ENCODE assay signal across 8 mouse cellular contexts in the genomic region with DNA sequence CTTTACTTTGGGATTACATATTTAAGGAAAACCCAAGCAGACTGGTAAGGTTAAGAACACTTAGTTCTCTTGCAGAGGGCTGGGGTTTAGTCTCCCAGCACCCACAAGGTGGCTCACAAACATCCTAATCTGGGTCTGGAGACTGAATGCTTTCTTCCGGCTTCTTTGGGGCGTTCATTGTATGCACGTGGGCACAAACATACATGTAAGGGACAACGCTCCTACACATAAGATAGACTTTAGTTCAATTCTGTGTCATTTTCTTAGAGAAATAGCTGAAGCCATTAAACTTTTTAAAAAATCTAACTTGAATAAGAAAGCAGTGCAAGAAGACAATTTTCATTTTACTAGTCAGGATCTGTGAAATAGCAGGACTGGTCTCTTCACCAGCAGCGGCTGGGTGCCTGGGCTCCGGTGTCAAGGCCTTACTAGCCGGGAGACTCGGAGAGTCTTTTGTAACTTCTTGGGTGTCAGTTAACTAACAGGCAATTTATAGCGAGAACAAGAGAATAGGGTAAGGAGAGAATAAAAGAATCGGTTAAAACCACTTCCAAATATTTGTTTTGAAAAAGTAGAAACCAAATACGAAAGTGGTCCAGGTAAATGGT. TPM values are rescaled to one million over a fixed set of nuclear protein-coding genes. Genes with fewer than 3 reads are reported as not detected.
A peak's percentile ranks its signal among the peaks of the same experiment; 100 is the strongest.
DNase-seq lines count a peak whose midpoint lies in the region; ATAC-seq and TF ChIP-seq lines count a peak whose summit lies in the region.

No protein-coding gene starts in this region.

- H3K9ac ChIP-seq in hindbrain, embryonic 11.5 days (ENCODE audit: low read depth, low read length): peak overlapping the region; percentile 59

- 2% methylated on average over 11 of the region's 11 CpGs for WGBS in hindbrain, embryonic 11.5 days
- WGBS in thymus, adult 2 months: under 1% methylated on average over 11 of the region's 11 CpGs

- H3K4me3 ChIP-seq in hindbrain, embryonic 11.5 days (ENCODE audit: low read depth, low read length): peak overlapping the region; percentile 84
- H3K4me3 ChIP-seq in thymus, adult 2 months (ENCODE audit: control insufficient read depth, insufficient read depth, low read length): peak overlapping the region; percentile 72

- DNase-seq in spleen, adult 12 weeks (ENCODE audit: low spot score): peak; percentile 19
- no peak for DNase-seq in spleen, postnatal 4 days (ENCODE audit: low spot score in 2 of 2)
- peak; percentile 55 for DNase-seq in brain, embryonic 14.5 days (ENCODE audit: low read depth)
- peak; percentile 23 for DNase-seq in hindbrain, embryonic 11.5 days (ENCODE audit: low spot score)
- DNase-seq in lung, postnatal 10 days: peak; percentile 17
- DNase-seq in thymus, adult 2 months: peak; percentile 45
- DNase-seq in left cerebral cortex, postnatal 10 days (ENCODE audit: extremely low spot score in 1 of 2, low spot score in 2 of 2): no peak
- no peak for DNase-seq in gastrocnemius, postnatal 10 days

- no peak for TF ChIP-seq POLR2A in brain, embryonic 14.5 days (IDR thresholded peaks at IDR 0.05; ENCODE audit: borderline replicate concordance, extremely low read depth, insufficient read depth, insufficient read length, poor library complexity, severe bottlenecking)
- TF ChIP-seq POLR2A in thymus, adult 2 months (IDR thresholded peaks at IDR 0.05; ENCODE audit: control insufficient read depth, extremely low read depth, insufficient read depth, low read length, poor library complexity): no peak

- H3K27me3 ChIP-seq in hindbrain, embryonic 11.5 days (ENCODE audit: control insufficient read depth, insufficient read depth, low read length): no peaks in the 10 kb centered on the region
- no peaks in the 10 kb centered on the region for H3K27me3 ChIP-seq in thymus, adult 2 months (ENCODE audit: control insufficient read depth, insufficient read depth, low read length)

- H3K27ac ChIP-seq in hindbrain, embryonic 11.5 days (ENCODE audit: low read depth, low read length): 0 out of 2 replicates have a peak overlapping the region, but pooled peaks have one; percentile 95
- peak overlapping the region; percentile 46; the same call in 1 of the 2 replicates for H3K27ac ChIP-seq in thymus, adult 2 months (ENCODE audit: control insufficient read depth, insufficient read depth, low read length)

- intact Hi-C loops in left cerebral cortex, postnatal 10 days (cut with DNase I): no loop called here

- no peak for ATAC-seq in hindbrain, embryonic 11.5 days (ENCODE audit: low FRiP score)

- 0 out of 2 replicates have a peak, but pooled peaks cover 4% of the 10 kb centered on the region for H3K4me1 ChIP-seq in hindbrain, embryonic 11.5 days (replicated peaks; ENCODE audit: control insufficient read depth, insufficient read depth, low read length)
- H3K4me1 ChIP-seq in thymus, adult 2 months (replicated peaks; ENCODE audit: control insufficient read depth, insufficient read depth, low read length): peaks cover 2% of the 10 kb centered on the region; the same call in 1 of the 2 replicates

- no peaks in the 10 kb centered on the region for H3K9me3 ChIP-seq in hindbrain, embryonic 11.5 days (ENCODE audit: control insufficient read depth, low read length)

- peak overlapping the region; percentile 90 for H3K4me2 ChIP-seq in hindbrain, embryonic 11.5 days (replicated peaks; ENCODE audit: low read depth, low read length)

- TF ChIP-seq CTCF in brain, embryonic 14.5 days (IDR thresholded peaks at IDR 0.05; ENCODE audit: borderline replicate concordance, extremely low read depth, insufficient read depth, insufficient read length): 0 out of 2 replicates have a peak, but pooled peaks have one; percentile 3
- TF ChIP-seq CTCF in thymus, adult 2 months (IDR thresholded peaks at IDR 0.05; ENCODE audit: borderline replicate concordance, control insufficient read depth, extremely low read depth, insufficient read depth, low read length, poor library complexity): no peak

- H3K36me3 ChIP-seq in hindbrain, embryonic 11.5 days (ENCODE audit: control insufficient read depth, insufficient read depth, low read length): no peaks in the 10 kb centered on the region
- H3K36me3 ChIP-seq in thymus, adult 2 months (ENCODE audit: control insufficient read depth, insufficient read depth, low read length): peaks cover 8% of the 10 kb centered on the region

RNA-seq across cellular contexts. Expression of a gene that starts 0.7 kb away (rescaled TPM):
- 42.7 and 46.1 TPM in 2 replicates for polyA plus RNA-seq in brain, embryonic 14.5 days (2012; rRNA removed)
- polyA plus RNA-seq in hindbrain, embryonic 11.5 days (2014; fragmentation: Nextera tagmentation; extraction: Ambion mirVana): 82.5 and 94.2 TPM in 2 replicates
- 44.6 and 48.6 TPM in 2 replicates for polyA plus RNA-seq in thymus, adult 2 months (2012; rRNA removed)
- total RNA-seq in left cerebral cortex, postnatal 10 days (2021): 10 to 100 TPM; 45.3 to 58.8 TPM
- 10 to 100 TPM; 54.5 to 58.5 TPM for total RNA-seq in gastrocnemius, postnatal 10 days (2021)

RNA-seq across cellular contexts. Expression of a gene that starts 1.2 kb away (rescaled TPM):
- polyA plus RNA-seq in brain, embryonic 14.5 days (2012; rRNA removed): 331 and 353 TPM in 2 replicates
- polyA plus RNA-seq in hindbrain, embryonic 11.5 days (2014; fragmentation: Nextera tagmentation; extraction: Ambion mirVana): 141 and 180 TPM in 2 replicates
- polyA plus RNA-seq in thymus, adult 2 months (2012; rRNA removed): 258 and 261 TPM in 2 replicates
- total RNA-seq in left cerebral cortex, postnatal 10 days (2021): 100 to 1,000 TPM; 211 to 212 TPM
- 100 to 1,000 TPM; 113 to 153 TPM for total RNA-seq in gastrocnemius, postnatal 10 days (2021)

RNA-seq across cellular contexts. Expression of a gene that starts 27.3 kb away (rescaled TPM):
- 3.6 and 3.9 TPM in 2 replicates for polyA plus RNA-seq in brain, embryonic 14.5 days (2012; rRNA removed)
- polyA plus RNA-seq in hindbrain, embryonic 11.5 days (2014; fragmentation: Nextera tagmentation; extraction: Ambion mirVana): 5.6 and 6.1 TPM in 2 replicates
- 1.3 and 2.0 TPM in 2 replicates for polyA plus RNA-seq in thymus, adult 2 months (2012; rRNA removed)
- total RNA-seq in left cerebral cortex, postnatal 10 days (2021): 1 to 10 TPM; 3.4 to 4.7 TPM
- total RNA-seq in gastrocnemius, postnatal 10 days (2021): 1 to 10 TPM; 4.8 to 5.3 TPM

RNA-seq across cellular contexts. Expression of a gene that starts 42.5 kb away (rescaled TPM):
- polyA plus RNA-seq in brain, embryonic 14.5 days (2012; rRNA removed): 36.4 and 45.3 TPM in 2 replicates
- polyA plus RNA-seq in hindbrain, embryonic 11.5 days (2014; fragmentation: Nextera tagmentation; extraction: Ambion mirVana): 33.4 and 38.5 TPM in 2 replicates
- polyA plus RNA-seq in thymus, adult 2 months (2012; rRNA removed): 19.5 and 28.8 TPM in 2 replicates
- total RNA-seq in left cerebral cortex, postnatal 10 days (2021): 10 to 100 TPM; 24.9 to 28.8 TPM
- 1 to 10 TPM; 2.4 to 3.8 TPM for total RNA-seq in gastrocnemius, postnatal 10 days (2021)

RNA-seq across cellular contexts. Expression of a gene that starts 48.5 kb away (rescaled TPM):
- polyA plus RNA-seq in brain, embryonic 14.5 days (2012; rRNA removed): 52.3 and 55.4 TPM in 2 replicates
- polyA plus RNA-seq in hindbrain, embryonic 11.5 days (2014; fragmentation: Nextera tagmentation; extraction: Ambion mirVana): 54.7 and 55.9 TPM in 2 replicates
- polyA plus RNA-seq in thymus, adult 2 months (2012; rRNA removed): 34.8 and 37.8 TPM in 2 replicates
- total RNA-seq in left cerebral cortex, postnatal 10 days (2021): 10 to 100 TPM; 92.3 to 95.0 TPM
- 10 to 100 TPM; 15.2 to 15.9 TPM for total RNA-seq in gastrocnemius, postnatal 10 days (2021)

Comparison
In these comparisons a context has a peak if more than half of its experiments do, and no peak if none do; other contexts are left out.
1. DNase-seq: peak in spleen, adult 12 weeks (single experiment), brain, embryonic 14.5 days (single experiment), hindbrain, embryonic 11.5 days (single experiment), lung, postnatal 10 days (single experiment) and thymus, adult 2 months (single experiment); none in spleen, postnatal 4 days (0 of 2), left cerebral cortex, postnatal 10 days (0 of 2) and gastrocnemius, postnatal 10 days (single experiment).